Mouse (Mus musculus): ENCODE data around the gene Gmds.

Gene Gmds

GRCm38 (mm10) chr13:31810693-31811541, 527.6 kb downstream of the Gmds start:
- DNase-seq (ENCODE audit: low read depth, low spot score) = no peak

- DNase-seq (ENCODE audit: low read depth, low spot score) = no peak
Observed at GRCm38 (mm10) chr13:31810375-31810692, 528.2 kb downstream of the Gmds start.

DNA sequence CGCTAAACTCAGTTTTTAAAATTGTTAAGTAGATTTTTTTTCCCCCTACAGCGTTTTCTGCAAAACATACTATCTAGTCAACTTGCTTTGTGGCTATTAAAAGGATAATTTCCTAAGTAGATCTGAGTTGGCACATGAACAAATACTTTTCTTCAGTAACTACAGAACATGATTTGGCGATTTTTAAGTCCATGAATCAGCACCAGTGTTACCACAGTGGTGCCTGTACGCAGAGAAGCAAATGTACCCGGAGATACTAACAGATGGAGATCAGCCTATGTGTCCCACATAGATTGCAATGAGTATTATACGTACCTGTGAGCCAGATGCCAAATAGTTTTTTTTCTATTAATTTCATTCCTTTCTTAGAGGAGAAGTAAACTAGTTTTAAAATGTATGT, 528.8 kb downstream of the Gmds start:
- DNase-seq (ENCODE audit: low read depth, low spot score) = no peak

DNA sequence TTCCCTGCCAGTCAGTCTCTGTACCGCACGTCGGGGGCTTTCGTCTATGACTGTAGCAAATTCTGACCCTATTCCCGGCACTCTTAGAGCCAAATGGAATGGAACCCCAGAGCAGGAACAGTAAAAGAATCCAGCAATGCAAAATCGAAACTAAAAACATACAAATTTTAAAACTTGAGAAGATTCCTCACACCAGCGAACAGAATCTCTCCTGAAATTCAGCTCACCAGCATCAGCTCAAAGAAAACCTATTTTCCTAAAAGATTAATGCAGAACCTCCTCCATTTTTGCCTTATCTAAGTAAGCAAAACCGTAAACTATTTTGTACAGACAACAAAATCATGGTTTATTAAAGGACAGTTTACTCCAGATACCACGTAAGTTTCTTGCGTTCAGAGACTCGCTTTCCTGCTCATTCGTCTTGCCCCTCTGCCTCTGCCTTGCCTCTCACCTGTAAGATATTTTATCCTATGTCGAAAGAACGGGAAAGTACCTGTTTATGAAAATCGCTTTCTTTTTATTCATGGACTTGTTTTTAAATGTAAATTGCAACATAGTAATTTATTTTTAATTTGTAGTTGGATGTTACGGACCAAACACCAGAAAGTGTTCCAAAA, 529.6 kb downstream of the Gmds start:
- no peak for DNase-seq (ENCODE audit: low read depth, low spot score)

DNA sequence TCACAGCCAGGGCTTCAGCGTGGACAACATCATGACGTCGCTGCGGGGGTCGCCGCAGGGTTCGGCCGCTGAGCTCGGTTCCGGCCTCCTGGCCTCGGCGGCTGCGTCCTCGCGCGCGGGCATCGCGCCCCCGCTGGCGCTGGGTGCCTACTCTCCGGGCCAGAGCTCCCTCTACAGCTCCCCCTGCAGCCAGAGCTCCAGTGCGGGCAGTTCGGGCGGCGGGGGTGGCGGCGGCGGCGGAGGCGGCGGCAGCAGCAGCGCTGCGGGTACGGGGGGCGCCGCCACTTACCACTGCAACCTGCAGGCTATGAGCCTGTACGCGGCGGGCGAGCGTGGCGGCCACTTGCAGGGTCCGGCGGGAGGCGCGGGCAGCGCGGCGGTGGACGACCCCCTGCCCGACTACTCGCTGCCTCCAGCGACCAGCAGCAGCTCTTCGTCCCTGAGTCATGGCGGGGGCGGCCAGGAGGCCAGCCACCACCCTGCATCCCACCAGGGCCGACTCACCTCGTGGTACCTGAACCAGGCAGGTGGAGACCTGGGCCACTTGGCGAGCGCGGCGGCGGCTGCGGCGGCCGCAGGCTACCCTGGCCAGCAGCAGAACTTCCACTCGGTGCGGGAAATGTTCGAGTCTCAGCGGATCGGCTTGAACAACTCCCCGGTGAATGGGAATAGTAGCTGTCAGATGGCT, 530.3 kb downstream of the Gmds start:
- no peak for DNase-seq (ENCODE audit: low read depth, low spot score)

DNA sequence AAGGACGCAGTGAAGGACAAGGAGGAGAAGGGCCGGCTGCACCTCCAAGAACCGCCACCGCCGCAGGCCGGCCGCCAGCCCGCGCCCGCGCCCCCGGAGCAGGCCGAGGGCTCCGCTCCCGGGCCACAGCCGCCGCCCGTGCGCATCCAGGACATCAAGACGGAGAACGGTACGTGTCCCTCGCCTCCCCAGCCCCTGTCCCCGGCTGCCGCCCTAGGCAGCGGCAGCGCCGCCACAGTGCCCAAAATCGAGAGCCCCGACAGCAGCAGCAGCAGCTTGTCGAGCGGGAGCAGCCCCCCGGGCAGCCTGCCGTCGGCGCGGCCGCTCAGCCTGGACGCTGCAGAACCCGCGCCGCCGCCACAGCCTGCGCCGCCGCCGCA, 530.8 kb downstream of the Gmds start:
- DNase-seq (ENCODE audit: low read depth, low spot score) = no peak

DNA sequence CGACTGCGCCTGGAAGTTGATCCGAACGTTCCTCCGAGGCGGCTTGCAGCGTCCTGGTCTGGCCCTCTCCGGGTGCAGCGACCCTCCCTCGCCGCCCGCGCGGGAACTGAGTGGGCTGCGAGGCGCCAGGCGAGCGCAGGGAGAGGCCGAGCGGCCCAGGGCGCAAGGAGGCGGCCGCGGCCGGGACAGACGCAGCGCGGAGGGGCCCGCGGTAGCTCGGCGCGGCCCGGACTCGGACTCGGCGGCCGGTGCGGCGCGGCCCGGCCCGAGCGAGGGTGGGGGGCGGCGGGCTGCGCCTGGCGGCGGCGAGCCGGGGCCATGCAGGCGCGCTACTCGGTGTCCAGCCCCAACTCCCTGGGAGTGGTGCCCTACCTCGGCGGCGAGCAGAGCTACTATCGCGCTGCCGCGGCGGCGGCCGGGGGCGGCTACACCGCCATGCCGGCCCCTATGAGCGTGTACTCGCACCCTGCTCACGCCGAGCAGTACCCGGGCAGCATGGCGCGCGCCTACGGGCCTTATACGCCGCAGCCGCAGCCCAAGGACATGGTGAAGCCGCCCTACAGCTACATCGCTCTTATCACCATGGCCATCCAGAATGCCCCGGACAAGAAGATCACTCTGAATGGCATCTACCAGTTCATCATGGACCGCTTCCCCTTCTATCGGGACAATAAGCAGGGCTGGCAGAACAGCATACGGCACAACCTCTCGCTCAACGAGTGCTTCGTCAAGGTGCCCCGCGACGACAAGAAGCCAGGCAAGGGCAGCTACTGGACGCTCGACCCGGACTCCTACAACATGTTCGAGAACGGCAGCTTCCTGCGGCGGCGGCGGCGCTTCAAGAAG, 531.4 kb downstream of the Gmds start:
- no peak for DNase-seq (ENCODE audit: low read depth, low spot score)

DNA sequence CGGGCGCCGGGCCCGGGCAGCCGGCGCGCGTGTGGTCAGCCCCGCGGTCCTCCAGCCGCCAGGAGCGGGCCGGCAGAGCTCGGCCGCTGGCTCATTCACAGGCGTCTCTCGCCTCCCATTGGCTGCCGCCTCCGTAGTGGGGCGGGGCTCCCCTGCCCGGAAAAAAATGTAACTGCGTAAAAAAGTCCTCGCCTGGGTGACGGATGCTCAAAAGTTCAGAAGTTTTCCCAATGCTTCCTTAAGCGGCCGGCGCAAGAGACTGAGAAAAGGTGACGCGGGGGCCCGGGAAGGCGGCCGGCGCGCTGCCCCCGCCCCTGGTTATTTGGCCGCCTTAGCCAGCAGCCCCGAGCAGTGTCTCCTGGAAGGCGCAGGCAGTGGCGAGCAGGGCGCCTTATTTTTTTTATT, 532.1 kb downstream of the Gmds start, which contains the start of gene Foxc1:
TSS of gene Foxc1 (plus strand) at position 206 of the 405 bp plus-strand sequence.
- no peak for DNase-seq (ENCODE audit: low read depth, low spot score)

DNA sequence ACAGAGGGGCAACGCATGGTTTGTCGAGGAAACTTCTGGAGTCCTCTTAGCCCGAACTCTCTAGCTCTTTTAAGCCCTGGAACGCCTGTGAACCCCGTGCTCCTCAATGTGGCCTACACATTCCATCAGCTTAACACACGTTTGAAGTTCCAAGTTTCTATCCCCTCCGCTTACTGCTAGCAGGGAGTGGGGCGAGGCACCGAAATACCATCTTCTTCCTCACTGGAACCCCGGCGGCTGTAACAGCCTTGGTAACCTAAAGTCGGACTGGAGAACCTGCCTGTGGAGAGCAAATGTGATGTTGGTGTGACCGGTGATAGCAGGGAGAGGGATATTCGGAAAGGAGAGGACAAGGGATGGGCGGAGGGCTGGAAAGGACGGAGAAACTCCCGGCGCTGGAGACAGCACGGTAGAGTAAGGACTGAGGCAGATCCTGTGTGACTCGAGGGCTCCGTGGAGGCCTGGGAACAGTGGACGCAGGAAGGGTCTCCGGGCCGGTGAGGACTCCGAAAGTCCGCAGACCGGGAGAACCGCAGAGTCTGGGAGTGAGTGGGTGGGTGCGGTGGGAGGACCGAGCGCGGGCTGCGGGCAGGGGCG, 532.6 kb downstream of the Gmds start:
- DNase-seq (ENCODE audit: low read depth, low spot score) = no peak

DNA sequence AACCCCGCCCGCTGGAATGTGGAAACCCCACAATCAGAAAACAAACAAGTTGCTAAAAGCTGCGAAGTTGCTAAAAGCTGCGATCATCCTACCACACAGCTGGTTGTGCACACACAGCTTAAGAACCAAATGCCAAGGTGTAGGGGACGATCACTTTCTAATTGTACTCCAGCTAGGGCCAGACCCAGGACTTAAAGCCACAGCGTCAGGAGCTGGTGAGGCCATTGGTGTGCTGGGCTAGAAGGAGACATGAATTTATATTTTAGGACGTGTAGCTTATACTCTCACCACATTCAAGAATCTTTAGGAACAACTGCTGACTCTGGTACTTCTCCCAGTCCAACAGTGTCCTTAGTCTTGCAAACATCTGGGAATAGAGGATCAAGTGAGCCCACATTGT, 534.0 kb downstream of the Gmds start:
- DNase-seq (ENCODE audit: low read depth, low spot score) = no peak

DNA sequence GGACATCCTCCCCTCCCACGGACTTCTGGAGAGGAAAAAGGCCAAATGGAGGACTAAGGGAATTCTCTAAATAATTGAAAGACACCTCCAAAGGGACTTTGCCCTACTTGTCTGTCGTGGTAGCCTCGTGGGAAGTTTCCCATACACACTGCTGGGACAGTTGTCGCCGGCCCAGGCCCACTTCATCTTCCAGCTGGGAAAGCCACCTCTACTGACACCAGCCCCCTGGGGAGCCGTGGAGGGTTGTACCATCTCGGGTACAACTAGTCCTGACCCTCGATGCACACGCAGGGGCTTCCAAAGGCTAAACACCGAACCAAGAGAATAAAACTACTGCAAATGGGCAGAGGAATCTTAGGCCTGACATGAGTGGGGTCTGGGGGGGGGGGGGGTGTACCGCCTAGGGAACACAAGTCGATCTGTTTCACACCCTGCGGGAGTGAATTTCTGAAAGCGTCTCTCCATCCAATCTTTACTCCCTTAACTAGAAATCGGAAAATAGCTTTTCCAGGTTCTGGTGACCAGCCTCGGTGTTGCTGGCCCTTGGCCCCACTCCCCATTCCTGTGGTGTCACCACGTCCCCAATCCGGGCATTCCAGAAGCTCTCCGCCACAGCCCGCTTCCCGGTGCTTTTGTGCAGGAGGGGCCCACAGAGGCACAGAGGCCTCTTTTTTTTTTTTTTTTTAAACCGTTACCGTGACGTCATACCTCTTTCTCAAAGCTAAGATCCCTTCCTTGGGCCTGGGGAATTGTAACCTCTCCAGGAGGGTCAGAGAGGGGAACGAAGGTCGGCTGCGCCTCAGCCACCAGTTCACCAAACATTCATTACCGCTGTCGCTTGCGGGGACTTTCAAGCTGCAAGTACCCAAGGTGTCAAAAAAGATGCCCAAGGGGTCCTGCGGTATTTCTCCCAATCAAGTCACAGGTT, 535.1 kb downstream of the Gmds start:
- DNase-seq (ENCODE audit: low read depth, low spot score) = no peak

- no peak for DNase-seq (ENCODE audit: low read depth, low spot score)
Observed at GRCm38 (mm10) chr13:31802447-31802846, 536.1 kb downstream of the Gmds start.

GRCm38 (mm10) chr13:31801703-31802305, 536.7 kb downstream of the Gmds start:
- DNase-seq (ENCODE audit: low read depth, low spot score) = no peak

- no peak for DNase-seq (ENCODE audit: low read depth, low spot score)
Observed at GRCm38 (mm10) chr13:31800581-31801576, 537.7 kb downstream of the Gmds start.

GRCm38 (mm10) chr13:31798075-31798474, 540.5 kb downstream of the Gmds start:
- no peak for DNase-seq (ENCODE audit: low read depth, low spot score)

GRCm38 (mm10) chr13:31797346-31797745, 541.2 kb downstream of the Gmds start:
- DNase-seq (ENCODE audit: low read depth, low spot score) = no peak

GRCm38 (mm10) chr13:31793163-31793562, 545.4 kb downstream of the Gmds start:
- DNase-seq (ENCODE audit: low read depth, low spot score) = no peak

GRCm38 (mm10) chr13:31792480-31793132, 545.9 kb downstream of the Gmds start:
- DNase-seq (ENCODE audit: low read depth, low spot score) = no peak
